Mouse (Mus musculus): ENCODE data around the gene Creb3l4. TPM values are rescaled to one million over a fixed set of nuclear protein-coding genes. Genes with fewer than 3 reads are reported as not detected.
A peak's percentile ranks its signal among the peaks of the same experiment; 100 is the strongest.
"Not testable (repeated sequence)": the region's sequence is repeated elsewhere in the genome, so short reads cannot be mapped to it uniquely, and the experiment has no call there.

Creb3l4 gene
- total RNA-seq, 2 experiments from 2014 or later: 0.49 TPM; not detected in 1

- DNase-seq: peak; percentile 97
Observed at GRCm38 (mm10) chr3:90265034-90265931, 22.0 kb upstream of the Creb3l4 start, which contains the start of gene Dennd4b. Gene Dennd4b (plus strand): TSS chr3:90265185.

GRCm38 (mm10) chr3:90264687-90265033 lies 21.3 kb upstream of the Creb3l4 start:
- no peak for DNase-seq

- no peak for DNase-seq
Observed at GRCm38 (mm10) chr3:90263121-90263771, 19.9 kb upstream of the Creb3l4 start.

GRCm38 (mm10) chr3:90258521-90258920 lies 15.2 kb upstream of the Creb3l4 start:
- DNase-seq: no peak

- DNase-seq: no peak
Observed at GRCm38 (mm10) chr3:90256731-90257530, 13.6 kb upstream of the Creb3l4 start.

GRCm38 (mm10) chr3:90255784-90256353 lies 12.6 kb upstream of the Creb3l4 start:
- no peak for DNase-seq

GRCm38 (mm10) chr3:90255194-90255565 lies 11.9 kb upstream of the Creb3l4 start:
- no peak for DNase-seq

GRCm38 (mm10) chr3:90254419-90255193 lies 11.3 kb upstream of the Creb3l4 start:
- no peak for DNase-seq

GRCm38 (mm10) chr3:90253653-90254418 lies 10.5 kb upstream of the Creb3l4 start, which contains the start of gene Crtc2:
Gene Crtc2 (plus strand): TSS chr3:90254163.
- peak; percentile 86 for DNase-seq

GRCm38 (mm10) chr3:90253174-90253573 lies 9.9 kb upstream of the Creb3l4 start:
- not testable (repeated sequence) for DNase-seq

- DNase-seq: not testable (repeated sequence)
Observed at GRCm38 (mm10) chr3:90252659-90253058, 9.3 kb upstream of the Creb3l4 start.

GRCm38 (mm10) chr3:90251731-90252226 lies 8.5 kb upstream of the Creb3l4 start:
- DNase-seq: not testable (repeated sequence)

- no peak for DNase-seq
Observed at GRCm38 (mm10) chr3:90250791-90251190, 7.5 kb upstream of the Creb3l4 start.

- DNase-seq: peak; percentile 33
Observed at GRCm38 (mm10) chr3:90248746-90249100, 5.4 kb upstream of the Creb3l4 start.

- peak; percentile 87 for DNase-seq
Observed at GRCm38 (mm10) chr3:90247960-90248745, 4.8 kb upstream of the Creb3l4 start, which contains the start of gene Slc39a1. Gene Slc39a1 (plus strand): TSS chr3:90248172.

GRCm38 (mm10) chr3:90247630-90247959 lies 4.3 kb upstream of the Creb3l4 start:
- no peak for DNase-seq

- DNase-seq: no peak
Observed at GRCm38 (mm10) chr3:90245406-90245805, 2.1 kb upstream of the Creb3l4 start.

- DNase-seq: no peak
Observed at GRCm38 (mm10) chr3:90241669-90242358, 1.5 kb downstream of the Creb3l4 start.

GRCm38 (mm10) chr3:90241251-90241650 lies 2.1 kb downstream of the Creb3l4 start:
- no peak for DNase-seq
